Mouse (Mus musculus): ENCODE results near the gene Gadl1.

Gadl1 gene

GRCm38 (mm10) chr9:115936350-115936749 is 27.1 kb downstream of the Gadl1 start:
- DNase-seq (ENCODE audit: low spot score in 2 of 2), result no peak

- no peak for DNase-seq (ENCODE audit: low spot score in 2 of 2)
These were observed 28.7 kb downstream of the Gadl1 start for GRCm38 (mm10) chr9:115937915-115938314.

- DNase-seq (ENCODE audit: low spot score in 2 of 2), result no peak
These were observed 30.2 kb downstream of the Gadl1 start for GRCm38 (mm10) chr9:115939420-115939819.

GRCm38 (mm10) chr9:115941171-115941570 is 31.9 kb downstream of the Gadl1 start:
- no peak for DNase-seq (ENCODE audit: low spot score in 2 of 2)

GRCm38 (mm10) chr9:115942486-115942885 is 33.2 kb downstream of the Gadl1 start:
- no peak for DNase-seq (ENCODE audit: low spot score in 2 of 2)

- peak in 1 of 2 experiments; percentile 5 for DNase-seq (ENCODE audit: low spot score in 2 of 2)
These were observed 33.7 kb downstream of the Gadl1 start for GRCm38 (mm10) chr9:115942989-115943388.

GRCm38 (mm10) chr9:115943577-115944320 is 34.5 kb downstream of the Gadl1 start:
- DNase-seq (ENCODE audit: low spot score in 2 of 2), result no peak

GRCm38 (mm10) chr9:115965056-115965455 is 55.8 kb downstream of the Gadl1 start:
- DNase-seq (ENCODE audit: low spot score in 2 of 2), result no peak

- DNase-seq (ENCODE audit: low spot score in 2 of 2), result no peak
These were observed 56.9 kb downstream of the Gadl1 start for GRCm38 (mm10) chr9:115966116-115966515.

GRCm38 (mm10) chr9:115966746-115967145 is 57.5 kb downstream of the Gadl1 start:
- DNase-seq (ENCODE audit: low spot score in 2 of 2), result no peak

- DNase-seq (ENCODE audit: low spot score in 2 of 2), result no peak
These were observed 58.4 kb downstream of the Gadl1 start for GRCm38 (mm10) chr9:115967638-115968037.

GRCm38 (mm10) chr9:115976901-115977300 is 67.6 kb downstream of the Gadl1 start:
- DNase-seq (ENCODE audit: low spot score in 2 of 2), result no peak

GRCm38 (mm10) chr9:115977598-115978240 is 68.5 kb downstream of the Gadl1 start:
- DNase-seq (ENCODE audit: low spot score in 2 of 2), result no peak

GRCm38 (mm10) chr9:115978478-115978877 is 69.2 kb downstream of the Gadl1 start:
- DNase-seq (ENCODE audit: low spot score in 2 of 2), result no peak

- no peak for DNase-seq (ENCODE audit: low spot score in 2 of 2)
These were observed 81.4 kb downstream of the Gadl1 start for GRCm38 (mm10) chr9:115990661-115991060.

- peak; percentile 1 to 2 for DNase-seq (ENCODE audit: low spot score in 2 of 2)
These were observed 85.5 kb downstream of the Gadl1 start for GRCm38 (mm10) chr9:115994772-115995171.

- DNase-seq (ENCODE audit: low spot score in 2 of 2), result no peak
These were observed 86.8 kb downstream of the Gadl1 start for GRCm38 (mm10) chr9:115995856-115996560.

GRCm38 (mm10) chr9:115998383-115998782 is 89.1 kb downstream of the Gadl1 start:
- no peak for DNase-seq (ENCODE audit: low spot score in 2 of 2)

- DNase-seq (ENCODE audit: low spot score in 2 of 2), result no peak
These were observed 90.2 kb downstream of the Gadl1 start for GRCm38 (mm10) chr9:115999361-115999990.

GRCm38 (mm10) chr9:116013911-116014310 is 104.7 kb downstream of the Gadl1 start:
- DNase-seq (ENCODE audit: low spot score in 2 of 2), result no peak

- no peak for DNase-seq (ENCODE audit: low spot score in 2 of 2)
These were observed 107.0 kb downstream of the Gadl1 start for GRCm38 (mm10) chr9:116016221-116016620.

GRCm38 (mm10) chr9:116017091-116017490 is 107.8 kb downstream of the Gadl1 start:
- no peak for DNase-seq (ENCODE audit: low spot score in 2 of 2)
